Comparison of ENCODE assay signal across 8 mouse cellular contexts in the genomic region with DNA sequence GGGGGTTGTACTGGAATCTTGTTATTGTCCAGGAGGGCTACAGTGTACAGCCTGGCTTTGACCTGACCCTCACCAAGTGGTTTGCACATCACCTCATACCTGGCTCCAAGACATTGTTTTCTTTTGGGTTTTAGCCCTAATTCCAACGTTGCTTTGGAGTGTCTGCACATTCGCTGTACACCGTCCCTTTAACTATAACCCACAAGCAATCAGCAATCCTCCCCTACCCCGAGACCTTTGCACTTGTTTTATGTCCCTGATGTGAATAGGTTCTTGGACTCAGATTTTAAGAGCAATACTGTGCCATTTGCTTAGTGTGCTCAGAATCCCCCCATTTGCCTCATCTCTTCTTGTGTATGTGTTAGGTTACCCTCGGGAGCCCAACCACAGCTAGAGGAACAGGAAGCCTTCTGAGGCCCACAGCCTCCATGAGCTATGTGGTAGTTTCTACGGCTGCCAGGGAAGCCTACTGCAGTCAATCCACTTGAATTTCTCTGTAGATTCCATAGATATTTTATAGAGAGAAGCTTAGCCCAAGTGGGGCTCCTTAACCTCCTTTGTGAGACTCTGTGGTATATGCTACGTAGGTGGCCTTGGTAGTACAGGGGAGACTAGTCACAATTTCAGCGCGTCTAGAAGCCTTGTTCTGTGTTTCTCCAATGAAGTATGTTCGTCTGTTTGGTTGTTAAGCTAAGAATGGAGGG.
A peak's percentile ranks its signal among the peaks of the same experiment; 100 is the strongest.
DNase-seq lines count a peak whose midpoint lies in the region; ATAC-seq and TF ChIP-seq lines count a peak whose summit lies in the region.

No protein-coding gene starts in this region.

- H3K9ac ChIP-seq in forebrain, embryonic 13.5 days = no peak overlapping the region
- no peak overlapping the region for H3K9ac ChIP-seq in limb, embryonic 14.5 days (ENCODE audit: low read depth, low read length, severe bottlenecking)

- TF ChIP-seq POLR2A in cerebellum, adult 2 months (IDR thresholded peaks at IDR 0.05; ENCODE audit: borderline replicate concordance, insufficient read depth, low read length) = no peak
- TF ChIP-seq POLR2A in limb, embryonic 14.5 days (IDR thresholded peaks at IDR 0.05; ENCODE audit: borderline replicate concordance, extremely low read depth, insufficient read depth, insufficient read length) = no peak

- 83% methylated on average over 10 of the region's 10 CpGs for WGBS in cerebellum, adult 2 months
- 58% methylated on average over 10 of the region's 10 CpGs for WGBS in forebrain, embryonic 13.5 days
- WGBS in limb, embryonic 14.5 days = 40% methylated on average over 10 of the region's 10 CpGs

- no peak overlapping the region for H3K4me3 ChIP-seq in cerebellum, adult 2 months (replicated peaks; ENCODE audit: insufficient read depth, low read depth, low read length)
- no peak overlapping the region for H3K4me3 ChIP-seq in layer of hippocampus, adult 2 months
- no peak overlapping the region for H3K4me3 ChIP-seq in forebrain, embryonic 13.5 days
- no peak overlapping the region for H3K4me3 ChIP-seq in limb, embryonic 14.5 days (replicated peaks; ENCODE audit: low read length)

- H3K27ac ChIP-seq in cerebellum, adult 2 months (ENCODE audit: insufficient read depth, low read length) = peak overlapping the region; percentile 48; the same call in 1 of the 2 replicates
- H3K27ac ChIP-seq in layer of hippocampus, adult 2 months = peak overlapping the region; percentile 91
- H3K27ac ChIP-seq in forebrain, embryonic 13.5 days = peak overlapping the region; percentile 45; the same call in 1 of the 2 replicates
- H3K27ac ChIP-seq in limb, embryonic 14.5 days (replicated peaks; ENCODE audit: low read depth, low read length) = peak overlapping the region; percentile 70

- DNase-seq in cerebellum, adult 2 months = no peak
- DNase-seq in cerebellum, adult 9-11 months = no peak
- peak in 1 of 2 experiments; percentile 8 for DNase-seq in layer of hippocampus, adult 2 months (ENCODE audit: low spot score in 2 of 2)
- no peak for DNase-seq in layer of hippocampus, adult 18-20 months (ENCODE audit: low spot score in 2 of 2)
- peak; percentile 67 for DNase-seq in limb, embryonic 14.5 days (ENCODE audit: low spot score)
- DNase-seq in right cerebral cortex, adult 18-20 months = no peak
- no peak for DNase-seq in testis, postnatal 14 days (ENCODE audit: low spot score)

- 0 out of 2 replicates have a peak, but pooled peaks cover 4% of the 10 kb centered on the region for H3K4me1 ChIP-seq in cerebellum, adult 2 months (ENCODE audit: control insufficient read depth, insufficient read depth, low read length)
- H3K4me1 ChIP-seq in forebrain, embryonic 13.5 days = peaks cover 34% of the 10 kb centered on the region
- peaks cover 28% of the 10 kb centered on the region for H3K4me1 ChIP-seq in limb, embryonic 14.5 days (ENCODE audit: control insufficient read depth, insufficient read depth, low read length)

- no peak overlapping the region for H3K4me2 ChIP-seq in forebrain, embryonic 13.5 days
- peak overlapping the region; percentile 4; the same call in 1 of the 2 replicates for H3K4me2 ChIP-seq in limb, embryonic 14.5 days (replicated peaks; ENCODE audit: low read depth, low read length, severe bottlenecking)

- no peaks in the 10 kb centered on the region for H3K36me3 ChIP-seq in forebrain, embryonic 13.5 days (ENCODE audit: poor library complexity, severe bottlenecking)
- H3K36me3 ChIP-seq in limb, embryonic 14.5 days (ENCODE audit: control insufficient read depth, insufficient read depth, low read length) = no peaks in the 10 kb centered on the region

- H3K27me3 ChIP-seq in cerebellum, adult 2 months (ENCODE audit: control insufficient read depth, insufficient read depth, low read length) = no peaks in the 10 kb centered on the region
- no peaks in the 10 kb centered on the region for H3K27me3 ChIP-seq in forebrain, embryonic 13.5 days
- H3K27me3 ChIP-seq in limb, embryonic 14.5 days (ENCODE audit: control insufficient read depth, insufficient read depth, low read length) = no peaks in the 10 kb centered on the region

- no peaks in the 10 kb centered on the region for H3K9me3 ChIP-seq in forebrain, embryonic 13.5 days (replicated peaks)
- no peaks in the 10 kb centered on the region for H3K9me3 ChIP-seq in limb, embryonic 14.5 days (ENCODE audit: control insufficient read depth, low read length)

- no peak for TF ChIP-seq CTCF in cerebellum, adult 2 months (IDR thresholded peaks at IDR 0.05; ENCODE audit: borderline replicate concordance, insufficient read depth, low read depth, low read length)
- TF ChIP-seq CTCF in layer of hippocampus, adult 2 months (conservative IDR thresholded peaks at IDR 0.05) = no peak

- ATAC-seq in forebrain, embryonic 13.5 days = no peak
- peak; percentile 76 for ATAC-seq in limb, embryonic 14.5 days (ENCODE audit: low FRiP score, low read depth)
